Comparison of ENCODE assay signal across 20 mouse cellular contexts in genomic region chr2:144233534-144233933, GRCm38 (mm10).
"Had no signal": no experiment of that assay in that cellular context is flagged by ENCODE, and none has a peak within 500 bp of the region (broad histone marks: within the 10 kb centered on the region; RNA-seq: fewer than 3 reads in every experiment).

No protein-coding gene starts in this region.

- H3K9me3 ChIP-seq: kidney, embryonic 15.5 days; midbrain, embryonic 10.5 days; neural tube, embryonic 12.5 days; neural tube, embryonic 15.5 days had no signal

- H3K27me3 ChIP-seq: kidney, embryonic 15.5 days; megakaryocyte, embryonic 14.5 days; neural tube, embryonic 12.5 days; neural tube, embryonic 15.5 days had no signal

- DNase-seq: kidney, adult 8-10 months; kidney, postnatal 10 days; kidney, postnatal 36 days; layer of hippocampus, postnatal 36 days; lung, adult 2 months; lung, postnatal 36 days; midbrain, embryonic 14.5 days; retina, postnatal 1 day; thymus, adult 2 months; thymus, postnatal 14 days; thymus, postnatal 4 days had no signal

- H3K4me1 ChIP-seq: neural tube, embryonic 12.5 days had no signal

- H3K27ac ChIP-seq: kidney, embryonic 15.5 days; left cerebral cortex, adult 2 months; liver, embryonic 14.5 days; midbrain, embryonic 10.5 days; neural tube, embryonic 12.5 days; neural tube, embryonic 15.5 days; stomach, postnatal 0 days had no signal

- ATAC-seq: intestine, postnatal 0 days had no signal

- H3K4me3 ChIP-seq: kidney, embryonic 15.5 days; left cerebral cortex, adult 2 months; megakaryocyte, embryonic 14.5 days; midbrain, embryonic 10.5 days; neural tube, embryonic 12.5 days; neural tube, embryonic 15.5 days had no signal

- H3K4me2 ChIP-seq: kidney, embryonic 15.5 days; neural tube, embryonic 12.5 days; neural tube, embryonic 15.5 days had no signal

- H3K36me3 ChIP-seq: kidney, embryonic 15.5 days; midbrain, embryonic 10.5 days; neural tube, embryonic 12.5 days; neural tube, embryonic 15.5 days had no signal

- H3K9ac ChIP-seq: kidney, embryonic 15.5 days; liver, embryonic 14.5 days; neural tube, embryonic 12.5 days; neural tube, embryonic 15.5 days had no signal
